Mouse (Mus musculus) heart, adult 8-10 months (tissue): ENCODE results near the gene 1700003E16Rik. TPM values are rescaled to one million over a fixed set of nuclear protein-coding genes. Genes with fewer than 3 reads are reported as not detected.

Experiments
- DNase-seq: peaks from one replicate; pipeline ENCODE4 v3.0.0; 2022; ENCODE audit warnings: low spot score
- total RNA-seq, 4 experiments: library from RNA; stranded (reverse); gene quantifications; 2 replicates each; pipeline ENCODE4 v1.2.4; 2022

Gene 1700003E16Rik
- under 1 TPM; 0.16 to 0.41 (median 0.18) TPM for total RNA-seq

DNA sequence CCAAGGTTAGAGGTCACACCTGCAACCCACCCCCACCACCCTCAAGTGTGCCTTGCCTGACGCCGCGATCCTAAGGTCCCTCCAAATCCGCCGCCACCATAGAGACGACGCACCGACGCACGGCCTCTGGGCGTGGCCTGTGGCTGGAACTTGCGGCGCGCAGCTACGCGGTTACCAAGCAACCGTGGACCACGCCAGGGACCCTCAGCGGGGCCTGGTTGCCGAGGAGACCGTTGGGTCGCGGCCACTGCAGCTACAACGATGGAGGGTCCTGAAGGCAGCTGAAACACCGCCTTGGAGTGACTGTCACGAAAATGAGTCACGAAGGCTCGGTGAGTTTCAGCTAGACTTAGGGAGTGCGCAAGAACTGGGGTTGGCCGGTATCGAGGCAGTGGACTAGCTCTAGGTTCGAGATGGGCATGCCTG is at the start of gene 1700003E16Rik, which contains the start of gene Wdr54:
Gene 1700003E16Rik (plus strand): TSS at position 146 of the 426 bp plus-strand sequence.
Gene Wdr54 (minus strand): TSS at position 139 of the 426 bp plus-strand sequence.
- DNase-seq = no peak

DNA sequence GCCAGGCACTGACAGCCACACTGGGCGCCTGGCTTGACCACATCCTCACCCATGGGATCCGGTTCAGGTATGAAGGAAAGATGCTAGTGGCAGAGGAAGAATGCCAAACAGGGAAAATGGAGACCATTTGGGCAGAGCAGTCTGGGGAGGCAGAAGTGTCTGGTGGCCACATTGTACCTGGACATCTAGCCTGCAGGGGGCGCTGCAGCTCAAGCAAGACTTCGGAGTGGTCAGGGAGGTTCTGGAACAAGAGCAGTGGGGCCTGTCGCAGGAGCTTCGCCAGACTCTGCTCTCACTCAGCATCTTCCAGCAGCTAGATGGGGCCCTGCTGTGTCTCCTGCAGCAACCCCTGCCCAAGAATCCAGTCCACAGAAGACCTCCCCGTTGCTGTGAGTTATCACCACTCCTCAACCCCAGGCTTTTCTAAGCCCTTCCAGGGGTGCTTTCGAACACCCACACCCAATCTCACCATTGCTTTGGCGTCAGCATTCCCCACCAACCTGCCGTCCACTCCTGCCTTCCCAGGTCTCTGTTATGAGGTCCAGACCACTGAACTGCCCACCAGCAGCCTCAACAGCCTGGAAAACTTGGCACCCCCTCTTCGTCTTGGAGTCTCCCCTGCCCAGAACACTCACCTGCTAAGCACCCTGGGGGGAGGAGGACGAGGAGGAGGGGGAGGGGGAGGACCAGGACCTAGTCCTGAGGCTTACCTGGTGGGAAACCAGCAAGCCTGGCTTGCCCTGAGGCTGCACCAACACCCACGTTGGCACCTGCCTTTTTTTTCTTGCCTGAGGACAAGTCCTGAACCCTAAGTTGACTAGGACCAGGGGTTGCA is 48.4 kb upstream of the 1700003E16Rik start:
- peak; percentile 53 for DNase-seq

DNA sequence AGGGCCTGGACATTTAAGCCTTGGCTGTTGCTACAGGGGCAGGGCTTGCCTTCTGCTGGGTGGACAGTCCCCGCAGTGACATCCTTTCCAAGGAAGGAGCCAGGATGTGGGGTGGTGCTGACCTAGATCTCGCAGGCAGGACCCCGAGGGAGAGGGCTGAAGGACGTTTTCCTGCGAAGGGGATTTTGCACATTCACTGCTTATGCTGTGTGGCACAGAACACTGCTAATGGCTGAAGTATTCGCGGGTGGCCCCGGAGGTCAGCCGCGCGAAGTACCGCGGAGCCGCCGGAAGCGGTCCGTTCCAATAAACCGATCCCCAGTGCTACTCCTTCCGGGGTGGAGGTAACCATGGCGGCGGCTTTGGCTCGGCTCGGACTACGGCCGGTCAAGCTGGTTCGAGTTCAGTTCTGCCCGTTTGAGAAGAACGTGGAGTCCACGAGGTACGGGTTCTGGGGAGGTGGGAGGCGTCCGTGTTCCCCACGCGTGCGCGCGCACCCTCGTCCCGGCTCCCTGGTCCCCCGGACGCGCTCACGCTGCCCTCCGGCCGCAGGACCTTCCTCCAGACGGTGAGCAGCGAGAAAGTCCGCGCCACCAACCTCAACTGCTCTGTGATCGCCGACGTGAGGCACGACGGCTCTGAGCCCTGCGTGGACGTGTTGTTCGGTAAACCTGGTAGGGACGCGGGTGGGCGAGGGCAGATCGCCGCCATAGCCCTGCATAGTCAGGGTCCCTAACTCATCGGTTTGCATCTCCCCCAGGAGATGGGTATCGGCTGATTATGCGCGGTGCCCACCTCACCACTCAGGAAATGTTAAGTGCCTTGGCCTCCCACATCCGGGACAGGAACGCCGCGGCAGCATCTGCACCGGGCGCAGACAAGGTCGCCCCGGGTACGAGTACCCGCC is 47.2 kb upstream of the 1700003E16Rik start, which contains the start of gene Mrpl53:
Gene Mrpl53 (plus strand): TSS at position 279 of the 907 bp plus-strand sequence.
- peak; percentile 78 for DNase-seq

DNA sequence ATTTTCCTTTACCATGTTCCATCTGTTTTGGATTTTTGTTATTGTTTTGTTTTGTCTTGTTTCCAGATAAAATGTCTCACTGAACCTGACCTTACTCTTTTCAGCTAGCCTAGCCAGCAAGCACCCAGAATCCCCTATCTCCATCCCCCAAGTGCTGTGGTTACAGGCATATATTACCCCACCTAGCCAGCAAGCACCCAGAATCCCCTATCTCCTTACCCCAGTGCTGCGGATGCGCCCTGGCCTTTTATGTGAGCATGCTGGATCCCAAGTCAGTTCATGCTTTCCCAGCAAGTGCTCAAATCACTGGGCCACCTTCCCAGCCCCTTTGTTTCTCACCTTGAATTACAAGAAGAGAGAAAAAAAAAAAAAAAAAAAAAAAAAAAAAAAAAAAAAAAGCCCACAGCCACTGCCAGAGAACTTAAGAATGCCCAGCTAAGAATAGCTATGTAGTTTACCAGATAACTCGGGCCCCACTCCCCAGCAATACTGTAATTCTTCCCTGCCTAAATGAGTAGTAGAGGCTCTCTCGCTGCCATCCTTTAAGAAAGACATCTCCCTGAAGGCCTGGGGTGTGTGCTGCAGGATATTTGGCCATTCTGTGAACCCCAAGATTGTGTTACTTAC is 44.6 kb upstream of the 1700003E16Rik start:
- DNase-seq = no peak

DNA sequence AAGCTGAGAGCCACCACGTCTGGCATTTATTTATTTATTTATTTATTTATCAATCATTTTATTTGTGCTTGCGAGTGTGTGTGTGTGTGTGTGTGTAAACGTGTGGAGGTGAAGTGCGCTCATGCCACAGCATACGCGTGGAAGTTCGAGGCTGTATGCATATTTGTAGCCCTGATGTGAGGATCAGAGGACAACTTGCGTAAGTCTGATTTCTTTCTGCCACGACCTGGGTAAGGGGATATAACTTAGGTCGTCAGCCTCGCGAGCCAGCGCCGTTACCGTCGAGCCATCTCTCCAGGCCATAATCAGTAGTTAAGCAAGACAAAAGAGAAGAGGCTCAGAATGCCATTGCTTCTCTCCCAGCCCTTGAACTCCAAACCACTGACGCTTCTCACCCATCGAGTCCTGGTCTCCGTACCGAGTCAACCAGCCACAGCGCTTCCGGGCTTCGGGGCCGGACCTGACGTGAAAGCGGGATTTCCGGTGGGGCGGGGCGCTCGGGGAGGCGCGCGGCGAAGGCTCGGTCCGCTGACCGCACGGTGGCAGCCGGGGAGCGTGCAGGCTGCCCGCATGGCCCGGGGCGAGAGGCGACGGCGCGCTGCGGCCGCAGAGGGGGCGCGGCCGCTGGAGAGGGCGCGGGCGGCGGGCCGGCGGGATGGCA is 41.1 kb upstream of the 1700003E16Rik start, which contains the start of gene Mogs:
Gene Mogs (plus strand): TSS at position 486 of the 661 bp plus-strand sequence.
- peak; percentile 95 for DNase-seq

DNA sequence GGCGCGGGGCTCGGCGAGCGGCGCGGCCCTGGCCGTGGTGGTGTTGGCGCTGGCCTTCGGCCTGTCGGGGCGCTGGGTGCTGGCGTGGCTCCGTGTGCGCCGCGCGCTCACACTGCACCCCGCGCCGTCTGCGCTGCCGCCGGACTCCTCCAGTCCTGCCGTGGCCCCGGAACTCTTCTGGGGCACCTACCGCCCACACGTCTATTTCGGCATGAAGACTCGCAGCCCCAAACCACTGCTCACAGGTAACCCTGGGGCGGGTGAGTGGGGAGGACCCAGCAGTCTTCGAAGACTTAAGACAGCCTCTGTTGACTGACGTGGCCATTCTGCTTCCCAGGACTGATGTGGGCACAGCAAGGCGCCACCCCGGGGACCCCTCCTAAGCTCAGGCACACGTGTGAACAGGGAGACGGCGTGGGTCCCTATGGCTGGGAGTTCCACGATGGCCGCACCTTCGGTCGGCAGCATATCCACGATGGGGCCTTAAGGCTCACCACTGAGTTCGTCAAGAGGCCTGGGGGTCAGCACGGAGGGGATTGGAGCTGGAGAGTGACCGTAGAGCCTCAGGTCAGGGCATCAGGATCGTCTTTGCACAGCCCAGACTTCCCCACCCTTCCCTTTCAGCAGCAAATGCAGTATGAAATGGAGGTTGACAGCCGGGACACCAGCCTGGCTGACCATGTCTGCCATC is 40.4 kb upstream of the 1700003E16Rik start:
- no peak for DNase-seq

DNA sequence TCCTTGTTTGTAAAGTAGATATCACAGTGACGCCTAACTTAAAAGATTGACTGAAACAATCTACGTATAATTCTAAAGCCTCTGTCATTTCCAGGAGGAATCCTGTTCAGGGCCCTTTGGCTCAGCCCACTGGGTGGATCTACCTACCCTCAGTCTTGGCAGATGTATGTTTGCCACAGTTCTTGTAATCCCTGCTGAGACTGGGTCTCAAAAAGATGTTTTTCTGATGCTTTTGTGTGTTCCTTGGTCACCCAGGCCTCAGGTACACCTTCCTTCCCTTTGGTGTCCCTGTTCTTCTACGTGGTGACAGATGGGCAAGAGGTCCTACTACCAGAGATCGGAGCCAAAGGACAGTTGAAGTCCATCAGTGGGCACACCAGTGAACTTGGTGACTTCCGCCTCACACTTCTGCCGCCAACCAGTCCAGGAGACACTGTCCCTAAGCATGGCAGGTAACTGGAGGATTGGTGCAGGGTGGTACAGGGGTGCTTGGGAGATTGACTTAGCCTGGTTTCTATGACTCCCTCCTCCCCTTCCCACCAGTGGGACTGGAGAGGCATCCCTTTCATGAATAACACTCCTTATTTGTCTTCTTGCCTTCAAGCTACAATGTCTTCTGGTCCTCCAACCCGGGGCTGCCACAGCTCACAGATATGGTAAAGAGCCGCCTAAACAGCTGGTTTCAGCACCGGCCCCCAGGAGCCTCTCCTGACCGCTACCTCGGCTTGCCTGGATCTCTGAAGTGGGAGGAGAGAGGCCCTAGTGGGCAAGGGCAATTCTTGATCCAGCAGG is 39.6 kb upstream of the 1700003E16Rik start:
- no peak for DNase-seq

DNA sequence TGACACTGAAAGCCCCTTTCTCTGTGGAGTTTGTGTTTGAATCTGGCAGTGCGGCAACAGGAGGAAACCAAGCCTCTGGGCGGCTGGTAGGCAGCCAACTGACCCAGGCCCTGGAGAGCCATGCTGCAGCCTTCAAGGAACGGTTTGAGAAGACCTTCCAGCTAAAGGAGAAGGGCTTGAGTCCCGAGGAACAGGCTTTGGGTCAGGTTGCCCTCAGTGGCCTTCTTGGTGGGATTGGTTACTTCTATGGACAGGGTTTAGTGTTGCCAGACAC is 39.1 kb upstream of the 1700003E16Rik start:
- no peak for DNase-seq

DNA sequence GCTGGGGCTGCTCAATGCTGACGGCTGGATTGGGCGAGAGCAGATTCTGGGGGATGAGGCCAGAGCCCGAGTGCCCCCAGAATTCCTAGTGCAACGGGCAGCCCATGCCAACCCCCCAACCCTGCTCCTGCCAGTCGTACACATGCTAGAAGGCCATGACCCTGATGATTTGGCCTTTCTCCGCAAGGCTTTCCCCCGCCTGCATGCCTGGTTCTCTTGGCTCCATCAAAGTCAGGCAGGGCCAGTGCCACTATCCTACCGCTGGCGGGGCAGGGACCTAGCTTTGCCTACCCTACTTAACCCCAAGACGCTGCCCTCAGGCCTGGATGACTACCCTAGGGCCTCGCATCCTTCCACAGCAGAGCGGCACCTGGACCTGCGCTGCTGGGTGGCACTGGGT is 38.6 kb upstream of the 1700003E16Rik start:
- no peak for DNase-seq

DNA sequence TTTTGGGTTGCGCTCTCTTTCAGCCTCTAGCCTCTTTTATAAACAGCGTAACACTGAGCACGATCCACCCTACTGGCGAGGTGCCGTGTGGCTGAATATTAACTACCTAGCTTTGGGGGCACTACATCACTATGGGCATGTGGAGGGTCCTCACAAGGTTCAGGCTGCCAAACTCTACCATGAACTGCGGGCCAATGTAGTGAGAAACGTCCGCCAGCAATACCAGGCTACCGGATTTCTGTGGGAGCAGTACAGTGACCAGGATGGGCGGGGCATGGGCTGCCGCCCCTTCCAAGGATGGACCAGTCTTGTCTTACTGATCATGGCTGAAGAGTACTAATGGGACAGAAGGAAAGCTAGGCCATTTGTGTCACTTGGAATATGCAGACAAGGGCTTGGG is 37.8 kb upstream of the 1700003E16Rik start:
- DNase-seq = no peak

DNA sequence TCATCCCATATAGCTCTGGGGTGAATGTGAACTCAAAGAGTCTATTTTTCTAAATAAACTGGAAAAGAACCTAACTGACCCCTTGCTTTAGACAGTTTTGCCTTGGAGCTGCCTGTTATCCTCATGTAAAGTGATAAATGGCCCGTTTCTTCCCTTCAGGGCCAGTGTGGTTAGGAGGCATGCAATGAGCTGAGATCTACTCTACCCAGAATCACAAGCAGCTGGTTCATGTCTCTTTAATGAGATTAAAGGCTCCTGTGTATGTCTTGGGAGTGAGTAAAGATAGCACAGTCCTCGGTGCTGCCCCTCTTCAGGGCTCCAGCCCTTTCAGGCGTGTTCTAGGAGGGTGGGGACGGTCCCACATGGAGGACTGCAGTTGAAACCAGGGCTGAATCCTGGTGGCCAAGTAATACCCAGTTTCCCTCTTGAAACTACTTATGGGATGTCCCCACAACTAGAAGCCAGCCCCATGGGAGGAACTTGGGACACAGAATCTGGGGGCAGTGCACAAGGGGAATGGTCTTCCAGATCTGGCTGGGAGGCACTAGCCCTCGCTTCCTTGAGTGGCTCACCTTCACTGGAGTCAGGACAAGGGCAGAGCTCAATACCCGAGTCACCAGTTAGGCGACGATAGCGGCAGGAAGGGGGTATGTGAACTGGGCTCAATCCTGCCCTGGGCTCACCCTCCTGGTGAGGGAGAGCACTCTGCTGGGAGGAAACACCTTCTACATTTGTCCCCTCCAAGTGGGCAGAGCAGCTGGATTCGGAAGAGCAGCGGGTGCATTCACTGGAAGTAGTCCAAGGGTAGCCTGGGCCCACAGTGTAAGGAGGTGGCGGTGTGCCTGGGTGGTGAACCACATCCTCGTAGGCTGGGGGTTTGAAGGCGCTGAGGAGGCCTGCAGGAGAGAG is 37.1 kb upstream of the 1700003E16Rik start:
- no peak for DNase-seq

DNA sequence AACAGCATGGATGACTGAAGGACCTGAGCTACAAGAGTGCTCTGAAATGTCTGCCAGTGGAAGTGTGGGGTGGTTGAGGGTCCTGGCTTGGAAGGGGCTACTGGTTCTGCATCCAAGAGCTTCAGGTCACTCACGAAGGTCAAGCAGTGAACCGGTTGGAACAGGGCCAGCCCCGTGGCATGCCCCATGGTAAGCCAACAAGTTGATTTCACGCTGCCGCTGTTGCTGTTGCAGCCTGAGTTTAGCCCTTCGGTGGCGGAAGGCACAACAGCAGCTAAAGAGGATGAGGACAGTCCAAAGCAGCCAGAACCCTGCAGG is 36.5 kb upstream of the 1700003E16Rik start:
- no peak for DNase-seq

DNA sequence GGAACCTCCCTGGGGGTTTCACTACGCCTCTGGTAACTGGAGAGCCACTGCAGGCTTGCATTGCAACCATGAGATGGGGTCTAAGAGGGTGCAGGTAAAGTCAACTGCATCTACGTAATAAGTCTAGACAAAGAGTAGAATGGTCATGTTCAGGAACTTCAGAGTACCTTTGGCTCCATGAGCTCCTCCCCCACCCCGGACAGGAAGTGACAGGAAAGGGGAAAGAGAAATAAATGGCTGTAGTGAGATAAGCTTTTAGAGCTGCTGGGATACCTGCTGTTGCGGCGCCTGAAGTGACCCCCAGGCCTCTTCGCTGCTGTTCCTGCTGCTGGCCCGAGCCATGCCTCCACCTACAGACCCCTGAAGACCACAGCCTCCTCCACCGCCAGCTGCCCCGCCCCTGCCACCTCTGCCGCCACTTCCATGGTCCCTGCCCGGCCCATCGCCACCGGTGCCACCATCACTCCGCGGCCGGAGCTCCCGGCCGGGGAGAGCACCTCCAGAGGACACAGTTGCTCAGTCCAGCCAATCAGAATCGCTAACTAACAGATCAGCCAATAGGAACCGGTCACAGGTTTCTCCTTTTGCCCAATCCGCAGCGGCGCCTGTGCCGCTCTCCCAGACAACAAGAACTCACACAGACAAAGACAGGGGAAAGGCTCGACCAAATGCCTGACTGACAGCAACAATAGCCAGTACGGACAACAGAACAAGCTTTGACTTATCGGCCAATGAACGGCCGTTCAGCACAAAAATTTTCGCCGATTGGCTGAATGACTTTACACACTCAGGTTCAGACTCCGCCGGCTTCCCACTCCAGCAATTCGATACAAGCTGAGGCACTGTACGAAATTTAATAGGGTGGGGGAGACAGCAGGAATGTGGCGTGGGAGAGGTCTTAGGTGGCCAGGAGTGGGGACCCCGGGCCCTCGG is 35.0 kb upstream of the 1700003E16Rik start, which contains the start of gene Wbp1:
Gene Wbp1 (minus strand): TSS at position 630 of the 933 bp plus-strand sequence.
- peak; percentile 99 for DNase-seq

DNA sequence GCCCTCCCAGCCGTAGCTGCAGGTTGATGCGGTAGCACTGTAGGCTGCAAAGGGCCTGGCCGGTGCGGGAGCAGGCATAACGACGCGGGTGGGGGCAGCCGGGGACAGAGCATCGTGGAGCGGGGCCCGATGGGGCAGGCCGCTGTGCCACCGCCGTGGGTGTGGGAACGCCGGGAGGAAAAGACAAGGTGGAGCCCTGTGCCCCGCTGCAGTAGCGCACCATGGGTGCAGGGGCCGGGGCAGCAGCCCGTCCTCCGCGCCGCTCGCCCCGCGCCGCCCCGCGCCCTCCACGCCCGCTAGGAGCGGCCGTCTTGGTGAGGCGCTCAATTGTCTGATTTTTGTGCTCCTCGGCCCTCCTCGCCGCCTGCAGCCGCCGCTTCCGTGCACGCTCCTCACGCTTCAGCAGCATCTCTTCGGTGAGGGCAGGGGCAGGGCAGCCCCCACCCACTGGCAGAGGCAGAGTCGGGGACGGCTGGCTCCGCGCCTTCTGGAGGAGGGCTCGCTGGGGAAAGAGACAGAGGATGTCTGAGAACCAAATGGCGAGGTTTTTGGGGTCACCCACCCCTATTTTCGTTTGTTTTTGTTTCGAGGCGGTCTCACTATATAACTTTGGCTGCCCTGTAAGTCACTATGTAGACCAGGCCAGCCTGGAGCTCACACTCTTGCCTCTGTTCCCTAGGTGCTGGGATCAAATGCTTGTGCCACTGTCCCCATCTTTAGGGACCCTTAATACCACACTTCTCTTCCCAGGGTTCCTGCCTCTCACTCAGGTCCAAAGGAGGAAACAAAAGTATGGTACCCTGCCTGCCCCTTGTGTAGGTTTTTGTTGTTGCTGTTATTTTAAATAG is 34.1 kb upstream of the 1700003E16Rik start:
- DNase-seq = no peak

DNA sequence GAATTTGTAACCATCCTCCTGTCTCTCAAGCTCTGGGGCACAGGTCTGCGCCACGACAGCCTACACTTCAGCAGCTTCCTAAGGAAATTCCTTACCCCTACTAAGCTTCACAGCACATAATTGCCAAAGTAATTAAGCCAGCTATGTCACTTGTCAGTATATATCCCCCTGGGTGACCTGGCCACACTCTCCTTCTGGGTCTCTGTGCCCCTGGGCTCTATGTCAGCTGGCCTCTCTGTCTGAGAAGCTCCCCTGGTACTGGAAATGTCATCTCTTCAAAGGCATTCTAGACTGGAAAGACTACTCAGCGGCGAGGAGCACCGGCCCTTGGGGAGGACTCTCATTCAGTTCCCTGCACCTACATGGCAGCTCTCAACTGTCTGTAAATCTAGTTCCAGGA is 33.2 kb upstream of the 1700003E16Rik start:
- no peak for DNase-seq

DNA sequence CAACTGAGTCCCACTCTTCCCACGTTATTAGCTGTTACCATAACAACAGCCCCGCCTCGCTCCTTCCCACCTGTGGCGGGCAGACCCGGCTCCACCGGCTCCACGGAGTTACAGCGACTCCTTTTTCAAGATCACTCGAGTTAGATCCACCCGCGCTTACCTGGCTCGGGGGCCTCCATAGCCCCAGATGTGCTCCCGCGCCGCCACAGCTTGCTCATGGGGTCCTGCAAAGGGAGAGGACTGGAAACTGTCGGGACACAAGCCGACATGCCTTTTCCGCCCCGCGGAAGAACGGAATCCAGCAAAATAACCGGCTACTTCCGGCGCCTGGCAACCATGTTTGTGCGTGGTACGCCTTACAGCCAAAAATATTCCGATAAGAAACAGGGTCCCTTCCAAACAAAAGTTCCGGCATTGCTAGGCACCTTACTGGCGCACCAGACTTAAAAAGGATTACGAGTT is 31.3 kb upstream of the 1700003E16Rik start:
- peak; percentile 93 for DNase-seq

DNA sequence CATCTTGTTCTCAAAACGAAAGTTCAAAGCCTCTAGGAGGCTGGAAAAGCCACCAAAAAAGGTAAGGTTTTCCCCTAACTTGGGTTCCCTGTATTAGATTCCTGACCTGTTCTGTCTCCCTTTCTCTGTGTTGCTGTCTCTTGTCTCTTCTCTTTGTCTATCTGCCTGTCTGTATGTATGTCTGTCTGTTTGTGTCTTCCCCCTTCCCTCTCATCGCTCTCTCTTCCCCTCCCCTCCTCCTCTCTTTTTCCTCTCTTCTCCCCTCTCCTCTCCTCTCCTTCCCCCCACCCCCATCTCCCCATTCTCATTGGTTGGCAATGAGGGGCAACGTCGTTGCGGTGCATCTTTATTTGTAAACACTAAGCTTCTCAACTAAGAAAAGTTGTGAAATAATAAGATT is 30.9 kb upstream of the 1700003E16Rik start, which contains the start of gene Ino80b:
Gene Ino80b (minus strand): TSS at position 101 of the 400 bp plus-strand sequence.
- DNase-seq = no peak
